Mouse (Mus musculus) heart, adult 2 months (tissue): ENCODE data around the gene Ndufa4l2. TPM values are rescaled to one million over a fixed set of nuclear protein-coding genes. Genes with fewer than 3 reads are reported as not detected.

ENCODE experiments used
- DNase-seq, 2 experiments: peaks; one replicate each; pipeline ENCODE4 v3.0.0; 2021
- H3K27ac ChIP-seq: fragments of 200-600 bp; 2 replicates; pipeline ENCODE4 v1.8.1; 2022
- H3K27me3 ChIP-seq: fragments of 200-500 bp; 2 replicates; pipeline ENCODE4 v1.6.1; 2012; ENCODE audit warnings: mild to moderate bottlenecking, low read length, inconsistent platforms, mixed read lengths; ENCODE audit not compliant: control insufficient read depth, insufficient read depth
- H3K36me3 ChIP-seq: fragments of 200-500 bp; 2 replicates; pipeline ENCODE4 v1.6.1; 2012; ENCODE audit warnings: low read length, inconsistent platforms; ENCODE audit not compliant: control insufficient read depth, insufficient read depth
- H3K4me1 ChIP-seq: fragments of 200-500 bp; 2 replicates; pipeline ENCODE4 v1.6.1; 2011; ENCODE audit warnings: low read length; ENCODE audit not compliant: control insufficient read depth, insufficient read depth
- H3K4me3 ChIP-seq: fragments of 200-600 bp; 2 replicates; pipeline ENCODE4 v1.8.1; 2022
- H3K79me2 ChIP-seq: fragments of 200-500 bp; replicated peaks from 2 replicates; pipeline ENCODE4 v1.6.1; 2012; ENCODE audit warnings: mild to moderate bottlenecking, inconsistent platforms, low read length, moderate library complexity, mixed read lengths; ENCODE audit not compliant: control insufficient read depth, insufficient read depth
- H3K9ac ChIP-seq: fragments of 200-500 bp; 2 replicates; pipeline ENCODE4 v1.6.1; 2012; ENCODE audit warnings: low read depth, mild to moderate bottlenecking, control low read depth, inconsistent platforms, low read length, mixed read lengths
- CTCF ChIP-seq: fragments of 200-600 bp; IDR thresholded peaks from 2 replicates; pipeline ENCODE4 v1.8.1; 2022; ENCODE audit warnings: antibody characterized with exemption, mild to moderate bottlenecking, moderate library complexity
- EP300 ChIP-seq: fragments of 200-500 bp; IDR thresholded peaks from 2 replicates; pipeline ENCODE4 v1.6.1; 2011; ENCODE audit warnings: low read depth, low read length, control low read depth; ENCODE audit not compliant: insufficient read depth
- POLR2A ChIP-seq: fragments of 200-500 bp; IDR thresholded peaks from 2 replicates; pipeline ENCODE4 v1.6.1; 2011; ENCODE audit warnings: mild to moderate bottlenecking, low read depth, low read length, control low read depth; ENCODE audit not compliant: insufficient read depth
- WGBS: fragments of 180-500 bp; shearing (Covaris S2); methylation state at CpG from one replicate; pipeline ENCODE4 v1.1.7; 2018; 5-methylcytosine and 5-hydroxymethylcytosine counted together
- intact Hi-C: fragments of 180-260 bp; cut with DNase I; formaldehyde crosslinking; loops from one replicate; pipeline ENCODE4 v1.15.1; 2025
- long read RNA-seq: library from polyadenylated mRNA; stranded (forward); transcript quantifications from one replicate; pipeline ENCODE4 v2.0.0, GENCODE M21; 2021
- polyA plus RNA-seq: library from polyadenylated mRNA; depleted of rRNA; stranded (reverse); fragments of >200 nt; gene quantifications from 2 replicates; pipeline ENCODE4 v1.2.3, GENCODE M21; 2012; rRNA removed
- total RNA-seq, 2 experiments: library from RNA; stranded (reverse); gene quantifications; 2 replicates each; pipeline ENCODE4 v1.2.3; 2021

Ndufa4l2 gene
- total RNA-seq (10 to 100 TPM; 20.1 to 27.9 TPM), polyA plus RNA-seq (45.1 and 64.4 TPM in 2 replicates)
- long read RNA-seq, transcript Ndufa4l2-201 (4 exons, 934 nt), result major isoform, 19 of 26 reads
- long read RNA-seq, partial matches to known transcripts, result 1 of 26 reads
- long read RNA-seq, other reads (novel, unspliced or antisense), result 6 of 26 reads

GRCm38 (mm10) chr10:127514764-127515163 lies at the start of gene Ndufa4l2:
TSS of gene Ndufa4l2 (plus strand) at chr10:127514967.
- H3K27ac ChIP-seq, result peak within 1 kb of the TSS; percentile 58
- no peak for TF ChIP-seq CTCF
- peak; percentile 60 for TF ChIP-seq POLR2A
- no peaks in the 10 kb centered on the region for H3K79me2 ChIP-seq
- peak; percentile 78 to 79 for DNase-seq
- intact Hi-C loops, result loop anchor here (5.0 kb wide), 1 partner anchor 108 kb away; the partner anchor contains the start of gene Lrp1
- peaks cover 6% of the 10 kb centered on the region; the same call in 1 of the 2 replicates for H3K4me1 ChIP-seq
- no peaks in the 10 kb centered on the region for H3K36me3 ChIP-seq
- H3K4me3 ChIP-seq, result peak within 1 kb of the TSS; percentile 22; the same call in 1 of the 2 replicates
- H3K27me3 ChIP-seq, result no peaks in the 10 kb centered on the region
- WGBS, result 21% methylated on average over 6 of the region's 6 CpGs
- H3K9ac ChIP-seq, result peak within 1 kb of the TSS; percentile 45

- Histone ChIP-seq H3K36me3 (no peaks in the 10 kb centered on the region; the same call in 1 of the 2 replicates), H3K27me3 (no peaks in the 10 kb centered on the region), H3K9ac (no peak overlapping the region), H3K79me2 (no peaks in the 10 kb centered on the region), H3K27ac (no peak overlapping the region), H3K4me1 (no peaks in the 10 kb centered on the region), H3K4me3 (no peak overlapping the region)
- TF ChIP-seq CTCF (no peak), POLR2A (no peak), EP300 (no peak)
- 44% methylated on average over 15 of the region's 15 CpGs for WGBS
- intact Hi-C loops, result no loop called here
- DNase-seq, result no peak
Measured at GRCm38 (mm10) chr10:127471281-127471988, 43.3 kb upstream of the Ndufa4l2 start.

- WGBS, result 70% methylated on average over 9 of the region's 9 CpGs
- no peak overlapping the region for H3K27ac ChIP-seq
- no peaks in the 10 kb centered on the region for H3K79me2 ChIP-seq
- no peaks in the 10 kb centered on the region; the same call in 1 of the 2 replicates for H3K36me3 ChIP-seq
- intact Hi-C loops, result no loop called here
- no peak for TF ChIP-seq EP300
- no peak for TF ChIP-seq POLR2A
- TF ChIP-seq CTCF, result no peak
- H3K27me3 ChIP-seq, result no peaks in the 10 kb centered on the region
- H3K4me3 ChIP-seq, result no peak overlapping the region
- no peaks in the 10 kb centered on the region for H3K4me1 ChIP-seq
- no peak overlapping the region for H3K9ac ChIP-seq
- DNase-seq, result no peak
Measured at GRCm38 (mm10) chr10:127472722-127473121, 42.0 kb upstream of the Ndufa4l2 start.

GRCm38 (mm10) chr10:127475175-127475574 lies 39.6 kb upstream of the Ndufa4l2 start:
- no peaks in the 10 kb centered on the region for H3K4me1 ChIP-seq
- H3K79me2 ChIP-seq, result no peaks in the 10 kb centered on the region
- DNase-seq, result no peak
- no peak overlapping the region for H3K4me3 ChIP-seq
- no peak overlapping the region for H3K9ac ChIP-seq
- intact Hi-C loops, result no loop called here
- no peaks in the 10 kb centered on the region for H3K36me3 ChIP-seq
- TF ChIP-seq EP300 (no peak), POLR2A (no peak), CTCF (no peak)
- 93% methylated on average over 4 of the region's 4 CpGs for WGBS
- H3K27ac ChIP-seq, result no peak overlapping the region
- H3K27me3 ChIP-seq, result no peaks in the 10 kb centered on the region

GRCm38 (mm10) chr10:127476541-127476940 lies 38.2 kb upstream of the Ndufa4l2 start:
- no peak for DNase-seq
- no peaks in the 10 kb centered on the region for H3K4me1 ChIP-seq
- intact Hi-C loops, result no loop called here
- H3K9ac ChIP-seq, result no peak overlapping the region
- no peaks in the 10 kb centered on the region for H3K27me3 ChIP-seq
- no peaks in the 10 kb centered on the region for H3K79me2 ChIP-seq
- 83% methylated on average over 3 of the region's 3 CpGs for WGBS
- TF ChIP-seq POLR2A (no peak), EP300 (no peak), CTCF (no peak)
- no peaks in the 10 kb centered on the region for H3K36me3 ChIP-seq
- no peak overlapping the region for H3K27ac ChIP-seq
- H3K4me3 ChIP-seq, result no peak overlapping the region

GRCm38 (mm10) chr10:127477301-127477700 lies 37.5 kb upstream of the Ndufa4l2 start:
- H3K27ac ChIP-seq, result no peak overlapping the region
- DNase-seq, result no peak
- no peaks in the 10 kb centered on the region for H3K36me3 ChIP-seq
- no peak for TF ChIP-seq POLR2A
- no peak for TF ChIP-seq EP300
- TF ChIP-seq CTCF, result no peak
- intact Hi-C loops, result no loop called here
- no peaks in the 10 kb centered on the region for H3K27me3 ChIP-seq
- 84% methylated on average over 7 of the region's 7 CpGs for WGBS
- no peak overlapping the region for H3K9ac ChIP-seq
- no peaks in the 10 kb centered on the region for H3K79me2 ChIP-seq
- H3K4me1 ChIP-seq, result no peaks in the 10 kb centered on the region
- no peak overlapping the region for H3K4me3 ChIP-seq
